Mouse (Mus musculus): ENCODE results near the gene Gm21778.
"Not testable (repeated sequence)": the region's sequence is repeated elsewhere in the genome, so short reads cannot be mapped to it uniquely, and the experiment has no call there.

Gm21778 gene

DNA sequence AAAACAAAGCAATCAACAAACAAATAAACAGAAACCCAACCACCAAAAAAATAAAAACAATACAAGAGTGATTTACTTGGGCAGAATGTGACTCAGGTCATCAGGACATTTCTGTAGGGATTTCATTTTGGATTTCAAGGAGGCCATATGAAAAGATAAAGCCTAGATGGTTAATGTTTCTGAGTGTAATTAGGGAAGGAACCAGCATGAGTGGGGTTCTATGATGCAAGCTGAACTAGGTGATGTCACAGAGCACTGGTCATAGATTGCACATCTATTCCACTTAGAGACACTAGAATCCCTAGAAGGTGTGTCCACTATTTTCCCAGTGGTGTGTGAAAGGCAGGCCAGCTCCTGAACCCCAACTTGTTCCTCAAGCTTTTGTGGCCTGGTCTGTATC lies at the start of gene Gm21778:
TSS of gene Gm21778 (plus strand) at position 301 of the 400 bp plus-strand sequence.
- DNase-seq (ENCODE audit: low spot score in 2 of 2) = not testable (repeated sequence)
